Mouse (Mus musculus): ENCODE measurements at regions not wholly inside any gene's neighbourhood (a gene's known extent, or its start where the extent isn't known, plus 50 kb on each side); places are given as distances from the start of the nearest gene placed in this dataset.
A peak's percentile ranks its signal among the peaks of the same experiment; 100 is the strongest.

GRCm38 (mm10) chr10:99891899-99892298, 123.5 kb upstream of the Kitl start:
- H3K27ac ChIP-seq, result 0 out of 2 replicates have a peak overlapping the region, but pooled peaks have one; percentile 27
- no peaks in the 10 kb centered on the region for H3K4me1 ChIP-seq (replicated peaks)
- no peak overlapping the region for H3K9ac ChIP-seq
- no peak overlapping the region for H3K4me3 ChIP-seq (replicated peaks)
- peak; percentile 95 for ATAC-seq
- 51% methylated on average over 3 of the region's 3 CpGs for WGBS
- H3K36me3 ChIP-seq, result no peaks in the 10 kb centered on the region
- H3K9me3 ChIP-seq, result no peaks in the 10 kb centered on the region
- H3K4me2 ChIP-seq (replicated peaks), result no peak overlapping the region
- no peaks in the 10 kb centered on the region for H3K27me3 ChIP-seq (replicated peaks)

DNA sequence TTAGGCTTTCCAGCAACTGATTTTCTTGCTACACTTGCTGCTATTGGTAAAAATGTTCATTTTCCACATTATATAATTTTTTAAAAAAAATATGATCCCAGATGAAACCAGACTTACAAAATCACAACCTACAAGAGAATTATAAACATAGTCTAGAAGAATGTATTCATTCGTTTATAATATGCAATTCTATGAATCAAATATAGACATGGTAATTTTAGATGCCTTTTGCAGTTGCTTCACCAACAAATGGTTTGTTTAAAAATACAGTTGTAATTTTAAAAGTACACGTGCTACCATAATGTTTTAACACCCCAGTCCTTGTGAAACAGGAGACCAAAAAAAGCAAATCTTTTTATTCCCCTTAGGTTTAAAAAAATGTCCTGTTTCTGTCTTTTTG, 122.4 kb upstream of the Csl start:
- H3K4me1 ChIP-seq (replicated peaks), result no peaks in the 10 kb centered on the region
- no peak overlapping the region for H3K4me2 ChIP-seq (replicated peaks)
- ATAC-seq, result no peak
- H3K4me3 ChIP-seq (replicated peaks), result no peak overlapping the region
- H3K27ac ChIP-seq, result no peak overlapping the region
- no peaks in the 10 kb centered on the region for H3K9me3 ChIP-seq
- WGBS, result 62% methylated on average over 2 of the region's 2 CpGs
- H3K36me3 ChIP-seq, result no peaks in the 10 kb centered on the region
- H3K27me3 ChIP-seq (replicated peaks), result no peaks in the 10 kb centered on the region
- H3K9ac ChIP-seq, result no peak overlapping the region

- no peak overlapping the region for H3K9ac ChIP-seq
- no peaks in the 10 kb centered on the region for H3K36me3 ChIP-seq
- no peaks in the 10 kb centered on the region for H3K9me3 ChIP-seq
- no peak overlapping the region for H3K4me3 ChIP-seq (replicated peaks)
- no peak overlapping the region for H3K4me2 ChIP-seq (replicated peaks)
- no peak for ATAC-seq
- 82% methylated on average over 5 of the region's 5 CpGs for WGBS
- H3K27me3 ChIP-seq (replicated peaks), result no peaks in the 10 kb centered on the region
- no peak overlapping the region for H3K27ac ChIP-seq
- no peaks in the 10 kb centered on the region for H3K4me1 ChIP-seq (replicated peaks)
Measured at GRCm38 (mm10) chr10:99879362-99879761, 119.9 kb upstream of the Csl start.

DNA sequence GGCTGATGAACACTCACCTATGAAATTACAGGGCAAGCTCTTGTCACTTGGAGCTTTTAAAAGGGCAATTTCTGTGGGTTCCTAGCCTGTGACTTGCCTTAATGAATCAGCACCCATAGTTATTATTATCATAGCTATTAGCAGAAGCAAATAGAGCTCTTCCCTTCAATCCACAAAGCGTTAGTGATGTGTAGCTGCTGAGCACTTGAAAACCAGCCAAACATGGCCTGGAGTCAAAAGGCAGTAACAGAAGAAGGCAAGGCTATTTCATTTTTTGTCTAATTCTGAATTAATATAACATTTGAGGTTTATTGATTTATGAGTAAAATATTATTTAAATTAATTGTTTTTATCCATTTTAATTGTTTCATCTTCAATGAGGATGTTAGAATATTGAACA, 105.3 kb upstream of the Csl start:
- ATAC-seq, result no peak
- H3K4me3 ChIP-seq (replicated peaks), result no peak overlapping the region
- no peak overlapping the region for H3K27ac ChIP-seq
- no peak overlapping the region for H3K4me2 ChIP-seq (replicated peaks)
- WGBS, result 74% methylated on average over 1 of the region's 1 CpGs
- H3K4me1 ChIP-seq (replicated peaks), result no peaks in the 10 kb centered on the region
- H3K9me3 ChIP-seq, result no peaks in the 10 kb centered on the region
- no peaks in the 10 kb centered on the region for H3K27me3 ChIP-seq (replicated peaks)
- H3K9ac ChIP-seq, result no peak overlapping the region
- no peaks in the 10 kb centered on the region for H3K36me3 ChIP-seq

GRCm38 (mm10) chr10:99860322-99861089, 101.0 kb upstream of the Csl start:
- H3K9ac ChIP-seq, result no peak overlapping the region
- H3K27me3 ChIP-seq (replicated peaks), result no peaks in the 10 kb centered on the region
- no peak overlapping the region for H3K27ac ChIP-seq
- no peaks in the 10 kb centered on the region for H3K9me3 ChIP-seq
- ATAC-seq, result no peak
- H3K36me3 ChIP-seq, result no peaks in the 10 kb centered on the region
- WGBS, result 68% methylated on average over 10 of the region's 10 CpGs
- no peak overlapping the region for H3K4me3 ChIP-seq (replicated peaks)
- H3K4me1 ChIP-seq (replicated peaks), result no peaks in the 10 kb centered on the region
- H3K4me2 ChIP-seq (replicated peaks), result no peak overlapping the region

DNA sequence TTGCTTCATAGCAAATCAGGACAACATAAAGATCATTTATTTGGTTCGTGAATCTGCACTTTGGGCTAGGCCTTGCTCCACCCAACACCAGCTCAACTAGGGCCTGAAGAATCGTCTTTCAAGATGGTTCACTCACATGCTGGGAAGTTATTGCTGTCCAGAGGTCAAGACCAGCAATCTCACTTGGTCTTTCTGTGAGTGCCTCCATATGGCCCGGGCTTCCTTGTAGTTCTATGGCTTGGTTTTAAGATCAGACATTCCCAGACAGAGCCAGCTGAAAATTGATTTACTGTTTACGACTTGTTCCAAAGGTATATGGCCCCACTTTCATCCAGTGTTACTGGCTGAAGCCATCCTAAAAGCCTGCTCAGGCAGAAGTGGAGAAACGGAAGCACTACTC, 84.7 kb upstream of the Csl start:
- Histone ChIP-seq H3K9ac (no peak overlapping the region), H3K9me3 (no peaks in the 10 kb centered on the region), H3K36me3 (no peaks in the 10 kb centered on the region), H3K27ac (no peak overlapping the region), H3K4me1 (replicated peaks) (no peaks in the 10 kb centered on the region), H3K27me3 (replicated peaks) (no peaks in the 10 kb centered on the region), H3K4me2 (replicated peaks) (no peak overlapping the region), H3K4me3 (replicated peaks) (no peak overlapping the region)
- ATAC-seq, result peak; percentile 47; the same call in 1 of the 2 replicates
- 53% methylated on average over 5 of the region's 5 CpGs for WGBS

DNA sequence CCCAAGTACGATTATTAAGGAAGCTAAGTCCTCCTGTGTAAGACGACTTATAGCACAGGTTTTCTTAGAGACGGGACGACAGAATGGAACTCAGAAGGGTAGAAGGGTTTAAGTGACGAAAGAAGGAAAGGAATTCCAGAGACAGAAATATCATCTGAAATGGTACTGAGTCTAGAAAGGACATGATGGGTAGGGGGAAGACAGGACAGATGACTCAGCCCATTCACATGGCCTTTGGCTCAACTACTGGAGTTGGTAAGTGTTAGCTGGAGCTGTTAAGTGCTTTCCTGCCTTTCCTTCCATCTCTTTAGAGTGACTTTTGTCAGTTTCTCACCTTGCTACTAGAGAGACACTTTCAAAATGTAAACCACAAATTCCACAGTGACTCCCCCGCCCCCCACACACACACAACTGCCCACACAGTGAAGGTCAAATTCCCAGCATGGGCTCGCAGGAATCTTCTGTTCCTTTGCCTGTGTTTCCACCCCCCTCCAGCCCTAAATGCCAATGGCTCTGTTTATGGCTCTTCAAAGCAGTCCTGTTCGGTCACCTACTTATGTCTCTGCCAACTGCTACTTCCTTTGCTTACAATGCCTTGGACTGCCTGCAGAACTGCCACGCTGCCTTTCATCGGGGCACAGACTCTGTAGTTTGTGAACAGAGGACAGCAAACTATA, 81.8 kb upstream of the Csl start:
- H3K27ac ChIP-seq, result no peak overlapping the region
- no peak for ATAC-seq
- 59% methylated on average over 10 of the region's 10 CpGs for WGBS

GRCm38 (mm10) chr10:99840179-99840876, 80.9 kb upstream of the Csl start:
- Histone ChIP-seq H3K27ac (no peak overlapping the region), H3K4me1 (replicated peaks) (no peaks in the 10 kb centered on the region), H3K27me3 (replicated peaks) (no peaks in the 10 kb centered on the region), H3K9me3 (no peaks in the 10 kb centered on the region), H3K4me2 (replicated peaks) (no peak overlapping the region), H3K9ac (no peak overlapping the region), H3K4me3 (replicated peaks) (no peak overlapping the region), H3K36me3 (no peaks in the 10 kb centered on the region)
- ATAC-seq, result no peak
- WGBS, result 85% methylated on average over 10 of the region's 10 CpGs

More for the DNA sequence above, 81.8 kb upstream of the Csl start:
- H3K4me1 ChIP-seq (replicated peaks), result no peaks in the 10 kb centered on the region
- no peak overlapping the region for H3K4me3 ChIP-seq (replicated peaks)
- H3K9ac ChIP-seq, result no peak overlapping the region
- no peak overlapping the region for H3K4me2 ChIP-seq (replicated peaks)
- no peaks in the 10 kb centered on the region for H3K9me3 ChIP-seq
- no peaks in the 10 kb centered on the region for H3K27me3 ChIP-seq (replicated peaks)
- H3K36me3 ChIP-seq, result no peaks in the 10 kb centered on the region

DNA sequence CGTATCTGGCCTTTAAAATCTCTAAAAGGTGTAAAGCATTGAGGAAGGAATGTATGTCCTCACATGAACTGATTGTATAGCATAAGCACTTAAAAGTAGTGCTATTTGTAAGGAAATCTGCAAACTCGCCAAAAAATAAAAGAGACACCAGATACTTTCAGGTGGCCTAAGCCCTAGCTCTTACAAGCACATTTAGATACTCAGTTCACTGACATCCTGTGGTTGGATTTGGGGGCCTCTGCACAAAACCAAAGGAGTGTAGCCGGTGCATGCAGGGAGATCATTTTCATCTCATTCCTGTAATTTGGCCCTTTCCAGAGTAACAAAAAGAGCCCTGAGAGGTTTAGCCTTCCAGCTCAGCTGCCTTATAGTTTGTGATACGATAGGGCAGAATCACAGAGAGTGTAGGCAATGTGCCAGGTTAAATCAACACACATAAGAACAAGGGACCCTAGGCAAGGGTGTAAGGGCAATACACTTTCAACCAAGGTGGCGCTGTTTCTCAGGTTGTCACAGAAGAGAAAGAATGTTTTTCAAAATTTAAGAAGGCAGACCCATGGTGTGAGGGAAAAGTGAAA, 77.5 kb upstream of the Csl start:
- Histone ChIP-seq H3K36me3 (no peaks in the 10 kb centered on the region), H3K27me3 (replicated peaks) (no peaks in the 10 kb centered on the region), H3K4me1 (replicated peaks) (no peaks in the 10 kb centered on the region), H3K27ac (no peak overlapping the region), H3K4me3 (replicated peaks) (no peak overlapping the region), H3K9ac (no peak overlapping the region), H3K9me3 (no peaks in the 10 kb centered on the region), H3K4me2 (replicated peaks) (no peak overlapping the region)
- WGBS, result 74% methylated on average over 5 of the region's 5 CpGs
- no peak for ATAC-seq

GRCm38 (mm10) chr10:99834905-99835633, 75.6 kb upstream of the Csl start:
- no peak for ATAC-seq
- no peaks in the 10 kb centered on the region for H3K9me3 ChIP-seq
- H3K27me3 ChIP-seq (replicated peaks), result no peaks in the 10 kb centered on the region
- no peak overlapping the region for H3K4me3 ChIP-seq (replicated peaks)
- no peaks in the 10 kb centered on the region for H3K4me1 ChIP-seq (replicated peaks)
- 45% methylated on average over 4 of the region's 4 CpGs for WGBS
- H3K36me3 ChIP-seq, result no peaks in the 10 kb centered on the region
- no peak overlapping the region for H3K9ac ChIP-seq
- H3K4me2 ChIP-seq (replicated peaks), result no peak overlapping the region
- no peak overlapping the region for H3K27ac ChIP-seq

- Histone ChIP-seq H3K27ac (no peak overlapping the region), H3K36me3 (no peaks in the 10 kb centered on the region), H3K9ac (no peak overlapping the region), H3K4me3 (replicated peaks) (no peak overlapping the region), H3K4me1 (replicated peaks) (no peaks in the 10 kb centered on the region), H3K27me3 (replicated peaks) (no peaks in the 10 kb centered on the region), H3K9me3 (no peaks in the 10 kb centered on the region), H3K4me2 (replicated peaks) (no peak overlapping the region)
- WGBS, result 75% methylated on average over 3 of the region's 3 CpGs
- no peak for ATAC-seq
Measured at GRCm38 (mm10) chr10:99829974-99830373, 70.5 kb upstream of the Csl start.

- Histone ChIP-seq H3K9ac (no peak overlapping the region), H3K27me3 (replicated peaks) (no peaks in the 10 kb centered on the region), H3K4me2 (replicated peaks) (no peak overlapping the region), H3K27ac (no peak overlapping the region), H3K9me3 (no peaks in the 10 kb centered on the region), H3K4me3 (replicated peaks) (no peak overlapping the region), H3K36me3 (no peaks in the 10 kb centered on the region), H3K4me1 (replicated peaks) (no peaks in the 10 kb centered on the region)
- ATAC-seq, result no peak
- 81% methylated on average over 4 of the region's 4 CpGs for WGBS
Measured at GRCm38 (mm10) chr10:99827476-99827875, 68.0 kb upstream of the Csl start.

Data from intestine, embryonic 15.5 days (tissue).